Mouse (Mus musculus) brain, embryonic 14.5 days (tissue): ENCODE measurements at regions not wholly inside any gene's neighbourhood (a gene's known extent, or its start where the extent isn't known, plus 50 kb on each side); places are given as distances from the start of the nearest gene placed in this dataset.

Experiments used
- DNase-seq: peaks from one replicate; pipeline ENCODE4 v3.0.0-alpha.2; 2011; ENCODE audit warnings: low read depth
- CTCF ChIP-seq: fragments of 200-500 bp; IDR thresholded peaks from 2 replicates; pipeline ENCODE4 v1.5.1; 2012; ENCODE audit warnings: inconsistent platforms, mild to moderate bottlenecking, moderate library complexity, borderline replicate concordance; ENCODE audit not compliant: insufficient read depth, insufficient read length; ENCODE audit errors: extremely low read depth
- POLR2A ChIP-seq: fragments of 200-500 bp; IDR thresholded peaks from 2 replicates; pipeline ENCODE4 v1.6.1; 2012; ENCODE audit warnings: mild to moderate bottlenecking, inconsistent platforms, borderline replicate concordance; ENCODE audit not compliant: poor library complexity, insufficient read depth, insufficient read length, severe bottlenecking; ENCODE audit errors: extremely low read depth

- DNase-seq, result no peak
- TF ChIP-seq POLR2A (no peak), CTCF (no peak)
Observed at GRCm38 (mm10) chr10:122576171-122577063, 102.1 kb upstream of the Ppm1h start.

GRCm38 (mm10) chr10:122578209-122579001 lies 100.2 kb upstream of the Ppm1h start:
- no peak for DNase-seq
- TF ChIP-seq CTCF (no peak), POLR2A (no peak)

DNA sequence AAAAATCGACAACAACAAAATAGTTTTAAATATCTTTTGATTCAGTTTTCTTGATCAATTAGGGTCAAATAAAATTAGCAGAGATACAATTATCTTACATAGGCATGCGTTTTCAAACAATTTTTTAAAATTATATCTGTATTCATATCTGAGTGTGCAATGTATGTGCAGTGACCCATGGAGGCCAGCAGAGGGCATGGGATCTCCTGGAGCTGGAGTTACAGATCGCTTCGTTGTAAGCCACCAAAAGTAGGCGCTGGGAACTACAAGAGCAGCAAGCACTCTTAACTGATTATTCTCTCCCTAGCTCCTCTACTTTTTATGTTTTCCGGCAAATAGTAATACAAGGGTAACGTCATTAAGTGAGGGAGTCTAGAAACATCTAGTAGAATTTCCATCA lies 97.5 kb upstream of the Ppm1h start:
- DNase-seq, result no peak
- TF ChIP-seq POLR2A (no peak), CTCF (peak; percentile 21; the same call in 1 of the 2 replicates)

DNA sequence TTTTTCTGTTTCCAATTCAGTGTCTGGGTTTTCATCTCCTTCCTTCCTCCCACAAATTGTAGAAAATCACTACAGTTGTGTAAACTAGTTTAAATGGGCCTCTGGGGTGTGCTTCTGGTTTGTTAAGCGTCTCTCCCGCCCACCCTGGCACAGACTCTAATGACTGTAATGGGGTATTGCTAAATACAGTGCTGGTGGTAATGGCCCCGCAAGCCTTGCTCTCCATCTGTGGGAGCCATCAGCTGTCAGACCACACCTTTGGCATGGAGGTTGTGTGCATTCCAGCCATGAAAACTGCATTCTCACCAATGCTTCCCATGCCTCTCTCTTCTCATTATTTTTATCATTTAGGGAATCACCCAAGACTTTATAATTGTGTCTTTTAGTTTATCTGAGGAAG lies 91.0 kb upstream of the Ppm1h start:
- TF ChIP-seq CTCF (no peak), POLR2A (no peak)
- DNase-seq, result peak; percentile 42

- no peak for TF ChIP-seq POLR2A
- TF ChIP-seq CTCF, result no peak
- no peak for DNase-seq
Observed at GRCm38 (mm10) chr10:122599511-122599910, 79.1 kb upstream of the Ppm1h start.

DNA sequence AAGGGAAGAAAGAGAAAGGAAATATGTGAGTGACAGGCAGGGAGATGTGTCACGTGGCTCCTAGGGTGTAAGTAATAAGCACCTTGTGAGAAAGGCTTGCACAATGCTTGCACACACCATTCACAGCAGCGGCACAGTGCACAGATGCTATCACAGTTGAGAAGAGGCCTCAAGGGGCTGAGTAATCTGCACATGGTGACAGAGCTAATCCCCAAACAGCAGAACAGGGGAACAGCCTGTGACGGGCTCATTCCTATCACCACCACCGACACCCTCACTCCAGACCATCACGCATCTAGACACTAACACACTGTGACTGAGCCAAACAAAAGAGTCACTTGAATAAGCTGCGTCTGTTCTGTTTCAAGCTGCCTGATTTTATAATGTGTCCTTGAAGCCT lies 76.2 kb upstream of the Ppm1h start:
- TF ChIP-seq CTCF (no peak), POLR2A (no peak)
- DNase-seq, result peak; percentile 80

DNA sequence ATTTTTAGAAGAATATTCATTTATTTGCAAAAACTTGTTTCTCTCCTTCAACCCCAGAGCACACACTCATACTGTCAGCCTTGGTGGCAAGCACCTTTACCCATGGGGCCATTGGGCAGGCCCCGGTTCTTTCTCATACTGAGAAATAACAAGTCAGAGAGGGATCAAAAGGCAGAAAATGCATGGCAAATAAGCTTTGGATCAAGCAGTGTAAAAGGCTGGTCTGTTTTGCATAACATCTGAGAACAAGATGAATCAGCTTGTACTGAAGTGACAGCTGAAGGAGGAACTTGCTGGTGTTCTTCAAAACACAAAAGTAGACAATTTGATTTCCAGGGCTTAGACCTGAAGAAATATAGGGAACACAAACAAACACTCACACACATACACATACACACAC lies 74.6 kb upstream of the Ppm1h start:
- TF ChIP-seq CTCF, result no peak
- DNase-seq, result peak; percentile 41

GRCm38 (mm10) chr10:122613281-122613680 lies 65.3 kb upstream of the Ppm1h start:
- DNase-seq, result no peak
- no peak for TF ChIP-seq POLR2A
- TF ChIP-seq CTCF, result no peak

GRCm38 (mm10) chr10:122613891-122614290 lies 64.7 kb upstream of the Ppm1h start:
- TF ChIP-seq CTCF (no peak), POLR2A (no peak)
- DNase-seq, result no peak

DNA sequence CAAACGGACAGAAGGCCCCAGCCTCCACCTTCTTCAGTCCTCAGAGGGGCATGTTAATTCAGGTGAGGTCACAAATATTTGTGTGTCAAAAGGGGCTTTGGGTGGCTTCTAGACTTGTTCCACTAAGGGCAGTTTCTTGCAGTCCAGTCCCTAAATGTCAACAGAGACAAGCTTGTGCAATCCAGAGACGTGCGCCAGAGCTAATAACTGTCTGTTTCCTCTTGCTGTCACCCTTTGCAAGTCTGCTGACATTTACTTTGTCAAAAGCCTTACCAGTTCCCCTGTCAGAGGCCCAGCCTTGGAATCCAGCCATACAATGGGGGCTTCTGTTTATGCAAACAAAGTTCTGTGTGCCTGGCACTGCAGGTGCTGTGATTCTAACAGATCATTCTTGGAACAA lies 63.8 kb upstream of the Ppm1h start:
- TF ChIP-seq POLR2A (no peak), CTCF (no peak)
- peak; percentile 53 for DNase-seq

DNA sequence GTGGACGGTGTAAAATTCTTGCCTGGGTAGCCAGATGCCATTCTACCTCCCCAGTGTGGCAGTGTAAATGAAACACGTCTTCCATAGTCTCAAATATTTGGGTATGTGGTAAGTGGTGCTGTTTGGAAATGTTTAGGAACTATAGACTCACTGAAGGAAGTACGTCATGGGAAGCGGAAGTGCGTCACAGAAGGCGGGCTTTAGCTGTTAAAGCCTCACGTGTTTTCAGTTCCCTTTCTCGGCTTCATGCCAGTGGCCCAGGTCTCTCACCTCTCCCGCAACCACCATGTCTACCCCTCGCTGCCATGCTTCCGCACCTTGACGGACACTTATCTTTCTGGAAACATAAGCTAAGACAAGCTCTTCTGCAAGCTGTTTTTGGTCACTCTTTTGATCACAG lies 62.9 kb upstream of the Ppm1h start:
- no peak for DNase-seq
- no peak for TF ChIP-seq POLR2A
- TF ChIP-seq CTCF, result no peak
